Mouse (Mus musculus): ENCODE results near the gene Agfg2.

DNA sequence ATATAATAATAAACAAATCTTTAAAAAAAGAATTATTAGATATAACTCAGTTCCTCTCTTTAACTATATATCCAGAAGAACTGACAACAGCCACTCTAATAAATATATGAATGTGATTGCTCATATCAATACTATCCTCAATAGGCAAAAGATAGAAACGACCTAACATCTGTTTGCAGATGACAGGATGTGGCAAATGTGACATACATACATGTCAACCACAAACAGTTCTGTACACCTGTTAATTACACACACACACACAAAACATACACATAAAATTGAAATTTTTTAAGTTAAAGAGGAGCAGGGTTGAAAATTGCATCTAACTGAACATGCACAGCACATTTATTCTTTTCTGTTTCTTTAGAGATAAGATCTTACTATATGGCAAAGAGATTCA is 7.4 kb upstream of the Agfg2 start:
- TF ChIP-seq CTCF (IDR thresholded peaks at IDR 0.05; ENCODE audit: control insufficient read depth, insufficient read depth, low read length), result no peak
- no peak for TF ChIP-seq POLR2A (IDR thresholded peaks at IDR 0.05; ENCODE audit: borderline replicate concordance, control insufficient read depth, low read depth, low read length)
